Mouse (Mus musculus) retina, postnatal 1 day (tissue): ENCODE results near the gene Atrnl1.

ENCODE experiments used
- DNase-seq: peaks from one replicate; pipeline ENCODE4 v3.0.0-alpha.2; 2012

Atrnl1 gene

GRCm38 (mm10) chr19:57610476-57611261 lies at the start of gene Atrnl1:
Gene Atrnl1 (plus strand): TSS chr19:57611034.
- DNase-seq = peak; percentile 94

- DNase-seq = no peak
Measured at GRCm38 (mm10) chr19:57561486-57561885, 49.3 kb upstream of the Atrnl1 start.

- no peak for DNase-seq
Measured at GRCm38 (mm10) chr19:57569040-57569439, 41.8 kb upstream of the Atrnl1 start.

GRCm38 (mm10) chr19:57572360-57573237 lies 38.2 kb upstream of the Atrnl1 start:
- no peak for DNase-seq

- no peak for DNase-seq
Measured at GRCm38 (mm10) chr19:57573470-57573869, 37.4 kb upstream of the Atrnl1 start.

- DNase-seq = no peak
Measured at GRCm38 (mm10) chr19:57575027-57575426, 35.8 kb upstream of the Atrnl1 start.

GRCm38 (mm10) chr19:57576836-57577235 lies 34.0 kb upstream of the Atrnl1 start:
- peak; percentile 21 for DNase-seq

- DNase-seq = no peak
Measured at GRCm38 (mm10) chr19:57577256-57577655, 33.6 kb upstream of the Atrnl1 start.

GRCm38 (mm10) chr19:57580962-57581361 lies 29.9 kb upstream of the Atrnl1 start:
- no peak for DNase-seq

GRCm38 (mm10) chr19:57585231-57585792 lies 25.5 kb upstream of the Atrnl1 start:
- no peak for DNase-seq

- no peak for DNase-seq
Measured at GRCm38 (mm10) chr19:57586172-57586571, 24.7 kb upstream of the Atrnl1 start.

- no peak for DNase-seq
Measured at GRCm38 (mm10) chr19:57589516-57589915, 21.3 kb upstream of the Atrnl1 start.

GRCm38 (mm10) chr19:57590895-57591294 lies 19.9 kb upstream of the Atrnl1 start:
- no peak for DNase-seq

GRCm38 (mm10) chr19:57591631-57592030 lies 19.2 kb upstream of the Atrnl1 start:
- peak; percentile 19 for DNase-seq

- DNase-seq = no peak
Measured at GRCm38 (mm10) chr19:57592355-57592754, 18.5 kb upstream of the Atrnl1 start.

- no peak for DNase-seq
Measured at GRCm38 (mm10) chr19:57599126-57599525, 11.7 kb upstream of the Atrnl1 start.

GRCm38 (mm10) chr19:57600233-57600929 lies 10.5 kb upstream of the Atrnl1 start:
- DNase-seq = no peak

GRCm38 (mm10) chr19:57600930-57601328 lies 9.9 kb upstream of the Atrnl1 start:
- no peak for DNase-seq

- DNase-seq = no peak
Measured at GRCm38 (mm10) chr19:57603593-57603992, 7.2 kb upstream of the Atrnl1 start.

GRCm38 (mm10) chr19:57605941-57606340 lies 4.9 kb upstream of the Atrnl1 start:
- no peak for DNase-seq

GRCm38 (mm10) chr19:57606351-57606750 lies 4.5 kb upstream of the Atrnl1 start:
- DNase-seq = no peak

- peak; percentile 29 for DNase-seq
Measured at GRCm38 (mm10) chr19:57609361-57610057, 1.3 kb upstream of the Atrnl1 start.
